Mouse (Mus musculus) hindlimb bud, embryonic 11.5 days (tissue): ENCODE results near the gene Pitx1.

Experiments used
- DNase-seq: peaks from one replicate; pipeline ENCODE4 v3.0.0-alpha.2; 2012; ENCODE audit warnings: low read depth, low spot score; ENCODE audit errors: extremely low spot score

Gene Pitx1

DNA sequence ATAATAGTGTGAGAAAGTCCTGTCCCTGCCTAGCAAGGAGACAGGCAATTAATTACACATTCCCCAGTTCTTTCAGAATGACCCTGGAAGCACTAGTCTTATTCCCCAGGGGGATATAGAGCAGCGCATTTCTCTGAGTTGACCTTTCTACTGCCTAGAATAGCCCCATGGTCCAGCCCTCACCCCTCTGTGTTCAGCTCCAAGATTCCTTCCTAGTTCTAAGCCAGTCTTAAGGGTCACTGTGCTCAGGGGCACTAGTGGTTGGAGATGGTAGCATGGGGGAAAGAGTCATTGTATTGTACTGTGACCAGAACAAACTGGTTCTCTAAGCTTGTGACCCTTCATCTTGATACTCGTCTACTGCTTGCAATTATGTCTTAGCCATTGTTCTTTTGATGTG, 34.7 kb downstream of the Pitx1 start:
- DNase-seq: no peak

DNA sequence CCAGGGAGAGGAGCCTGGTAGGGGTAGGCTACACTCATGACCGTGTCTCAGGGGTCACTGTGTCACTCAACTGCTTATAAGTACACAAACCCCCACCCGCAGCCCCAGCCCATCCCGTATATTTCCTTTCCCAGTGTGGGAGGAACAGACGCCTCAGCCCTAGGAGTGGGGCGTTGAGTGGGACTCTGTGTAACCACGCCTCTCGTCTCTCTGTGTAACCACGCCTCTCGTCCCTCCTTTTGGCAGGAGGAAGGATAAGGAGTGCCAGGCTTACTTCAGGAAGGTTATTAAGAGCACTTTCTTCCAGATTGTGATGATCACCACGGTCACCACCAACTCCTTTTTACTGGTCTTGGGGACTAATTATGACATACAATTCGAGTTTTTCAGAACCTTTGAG, 49.9 kb downstream of the Pitx1 start:
- no peak for DNase-seq

- no peak for DNase-seq
Measured at GRCm38 (mm10) chr13:55784268-55784667, 51.7 kb downstream of the Pitx1 start, which contains the start of gene Catsper3. Gene Catsper3, plus strand, starts transcription at chr13:55784568.

- DNase-seq: no peak
Measured at GRCm38 (mm10) chr13:55775056-55775455, 60.9 kb downstream of the Pitx1 start.
